Mouse (Mus musculus): ENCODE data around the gene Flt1. TPM values are rescaled to one million over a fixed set of nuclear protein-coding genes. Genes with fewer than 3 reads are reported as not detected.
A peak's percentile ranks its signal among the peaks of the same experiment; 100 is the strongest.

Flt1 gene
- total RNA-seq, 2 experiments from 2014 or later: 32.7 to 42.2 TPM

DNA sequence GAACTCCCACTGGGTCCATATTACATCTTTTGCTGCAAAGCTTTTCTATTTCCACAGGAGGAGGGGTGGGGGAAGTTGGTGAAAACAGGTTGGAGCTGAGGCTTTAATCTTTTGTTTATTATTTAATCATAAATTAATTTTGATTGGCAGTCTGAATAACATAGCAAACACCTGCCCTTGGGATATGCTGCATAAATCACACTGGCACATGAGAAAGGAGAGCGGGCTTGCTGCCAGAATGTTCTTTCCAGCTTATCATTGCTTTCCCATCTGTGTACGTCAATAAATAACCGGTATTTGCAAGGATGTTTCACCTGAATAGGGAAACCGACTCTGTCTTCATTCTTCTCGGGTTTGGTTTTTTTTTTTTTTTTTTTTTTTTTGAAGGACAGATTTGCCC lies 45.1 kb downstream of the Flt1 start:
- no peak overlapping the region for H3K4me3 ChIP-seq
- no peak for TF ChIP-seq CTCF (IDR thresholded peaks at IDR 0.05)
- H3K27ac ChIP-seq: no peak overlapping the region
- intact Hi-C loops (cut with DNase I): no loop called here
- no peak for DNase-seq

GRCm38 (mm10) chr5:147679316-147679715 lies 46.5 kb downstream of the Flt1 start:
- no peak for TF ChIP-seq CTCF (IDR thresholded peaks at IDR 0.05)
- Histone ChIP-seq H3K4me3 (no peak overlapping the region), H3K27ac (peak overlapping the region; percentile 35; the same call in 1 of the 2 replicates)
- no peak for DNase-seq
- intact Hi-C loops (cut with DNase I): no loop called here

DNA sequence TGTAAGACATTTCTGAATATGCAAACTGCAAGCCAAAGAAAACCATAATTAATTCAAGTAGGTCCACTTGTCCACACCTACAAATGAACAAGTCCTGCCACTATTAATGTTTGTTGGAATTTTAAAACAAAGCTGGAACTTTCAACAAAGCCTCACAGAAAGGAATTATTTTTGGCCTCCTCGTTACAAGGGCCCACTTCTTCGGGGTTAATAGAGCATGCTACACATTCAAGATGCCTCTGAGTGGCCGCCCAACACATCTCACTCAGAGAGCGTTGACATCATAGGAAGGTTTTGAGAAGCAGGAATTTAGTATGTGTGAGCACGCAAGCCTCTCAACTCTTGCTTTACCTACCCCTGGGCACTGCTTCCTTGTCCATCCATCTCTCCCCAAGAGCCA lies 50.0 kb downstream of the Flt1 start:
- Histone ChIP-seq H3K27ac (no peak overlapping the region), H3K4me3 (no peak overlapping the region)
- intact Hi-C loops (cut with DNase I): no loop called here
- no peak for DNase-seq
- TF ChIP-seq CTCF (IDR thresholded peaks at IDR 0.05): no peak

GRCm38 (mm10) chr5:147671765-147672424 lies 53.9 kb downstream of the Flt1 start:
- no peak for DNase-seq
- H3K4me3 ChIP-seq: peak overlapping the region; percentile 7; the same call in 1 of the 2 replicates
- intact Hi-C loops (cut with DNase I): no loop called here
- no peak for TF ChIP-seq CTCF (IDR thresholded peaks at IDR 0.05)
- H3K27ac ChIP-seq: peak overlapping the region; percentile 63

GRCm38 (mm10) chr5:147668637-147669344 lies 57.0 kb downstream of the Flt1 start:
- peak; percentile 29; the same call in 1 of the 2 replicates for TF ChIP-seq CTCF (IDR thresholded peaks at IDR 0.05)
- Histone ChIP-seq H3K27ac (no peak overlapping the region), H3K4me3 (no peak overlapping the region)
- DNase-seq: no peak
- intact Hi-C loops (cut with DNase I): no loop called here

DNA sequence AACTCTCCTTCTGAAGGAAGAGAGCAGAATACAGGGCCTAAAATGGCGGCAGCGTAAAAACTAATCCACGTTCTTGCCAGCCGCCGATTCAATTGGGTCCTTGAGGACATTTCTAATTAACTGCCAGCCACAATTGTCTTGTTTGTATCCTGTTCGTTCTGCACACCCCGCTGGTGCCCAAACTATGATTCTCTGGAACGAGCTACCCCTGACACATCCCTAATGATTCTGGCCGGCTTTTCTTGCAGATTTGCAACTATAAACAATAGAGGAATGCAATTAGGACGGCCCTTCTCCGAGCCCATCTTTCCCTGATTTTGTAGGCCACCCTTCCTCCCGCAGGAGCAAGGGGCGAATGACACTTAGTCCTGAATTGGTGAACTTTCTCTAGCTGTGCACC lies 59.9 kb downstream of the Flt1 start:
- no peak for TF ChIP-seq CTCF (IDR thresholded peaks at IDR 0.05)
- H3K4me3 ChIP-seq: no peak overlapping the region
- DNase-seq: no peak
- intact Hi-C loops (cut with DNase I): no loop called here
- no peak overlapping the region for H3K27ac ChIP-seq

DNA sequence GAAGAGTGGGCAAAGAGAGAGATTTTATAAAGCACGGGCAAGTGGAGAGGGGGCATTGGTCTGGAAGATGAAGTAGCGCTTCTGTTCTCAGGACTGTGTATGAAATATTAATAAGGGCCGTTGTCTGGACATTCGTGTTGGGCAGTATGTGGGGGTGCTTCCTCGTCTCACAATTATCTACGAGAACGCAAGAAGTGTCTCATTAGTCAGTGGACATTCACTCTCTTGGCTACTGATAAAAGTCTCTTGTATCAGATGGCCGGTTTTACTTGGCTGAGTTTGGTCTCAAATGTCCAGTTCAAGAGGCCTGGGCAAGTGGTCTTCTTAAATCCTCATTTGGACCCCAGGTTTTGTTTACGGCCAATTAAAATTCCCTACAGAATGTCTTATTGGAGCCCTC lies 60.4 kb downstream of the Flt1 start:
- Histone ChIP-seq H3K4me3 (no peak overlapping the region), H3K27ac (no peak overlapping the region)
- no peak for TF ChIP-seq CTCF (IDR thresholded peaks at IDR 0.05)
- DNase-seq: no peak
- intact Hi-C loops (cut with DNase I): no loop called here

DNA sequence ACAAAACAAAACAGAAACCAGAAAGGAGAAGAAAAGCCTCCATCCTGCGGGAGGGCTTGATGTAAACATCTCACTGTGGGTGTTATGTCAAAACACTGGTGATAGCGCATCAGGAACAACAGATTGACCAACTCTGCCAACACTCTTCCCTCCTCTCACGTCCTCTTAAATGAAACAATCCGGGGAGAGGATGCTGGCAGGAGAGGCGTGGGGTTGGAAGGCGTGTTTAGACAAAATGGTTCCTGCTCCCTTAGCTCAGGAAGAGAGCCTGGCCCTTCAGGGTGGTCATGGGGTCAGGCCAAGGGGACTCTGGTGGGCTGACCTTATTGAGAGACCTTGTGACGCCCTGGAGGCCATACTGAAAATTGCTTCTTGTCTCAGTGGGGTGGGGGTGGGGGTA lies 65.9 kb downstream of the Flt1 start:
- intact Hi-C loops (cut with DNase I): no loop called here
- no peak for DNase-seq
- no peak overlapping the region for H3K4me3 ChIP-seq
- no peak for TF ChIP-seq CTCF (IDR thresholded peaks at IDR 0.05)
- H3K27ac ChIP-seq: peak overlapping the region; percentile 54; the same call in 1 of the 2 replicates

DNA sequence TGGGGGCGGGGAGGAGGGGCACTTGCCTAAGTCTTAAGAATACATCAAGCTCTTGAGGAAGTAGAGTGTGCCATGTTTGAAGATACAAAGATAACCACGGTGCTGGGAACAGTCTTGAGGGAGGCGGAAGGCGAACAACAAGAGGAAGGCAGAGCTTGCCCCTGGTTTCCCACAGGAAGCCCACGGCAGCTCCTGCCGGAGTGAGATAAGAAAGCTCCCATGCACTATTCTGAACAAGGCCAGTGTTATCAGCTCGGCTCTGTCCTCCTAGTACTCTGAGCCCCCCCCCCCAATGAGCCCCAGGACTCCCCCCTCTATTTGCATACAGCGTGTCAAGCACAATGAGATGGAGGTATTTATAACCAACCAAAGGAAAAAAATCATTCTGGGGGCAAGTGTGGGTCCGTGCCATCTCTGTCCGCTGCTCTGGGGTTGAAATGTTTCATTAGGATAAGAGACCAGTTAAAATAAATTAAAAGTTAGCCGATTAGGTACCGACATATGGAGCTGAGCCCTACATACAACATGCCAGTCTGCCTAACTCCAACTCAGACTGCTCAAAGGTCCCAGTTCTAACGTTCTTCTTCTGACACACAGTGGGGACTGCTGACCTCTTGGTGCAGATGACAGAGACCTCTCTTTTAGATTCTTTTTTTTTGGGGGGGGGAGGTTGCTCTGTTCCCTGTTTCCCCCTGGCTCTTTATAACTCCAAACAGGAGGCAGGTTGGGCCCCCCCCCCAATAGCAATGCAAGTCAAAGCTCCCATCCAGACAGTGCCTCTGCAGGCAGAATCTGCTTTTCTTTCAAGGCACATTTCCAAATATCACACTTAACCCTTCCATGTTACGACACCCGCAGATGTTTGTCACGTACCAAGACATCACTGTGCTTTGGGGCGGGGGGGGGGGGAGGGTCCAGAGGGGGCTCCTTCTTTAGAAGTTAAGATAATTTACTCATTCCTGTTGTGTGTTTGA lies 67.6 kb downstream of the Flt1 start:
- peak; percentile 33 for DNase-seq
- intact Hi-C loops (cut with DNase I): no loop called here
- no peak for TF ChIP-seq CTCF (IDR thresholded peaks at IDR 0.05)
- peak overlapping the region; percentile 73 for H3K27ac ChIP-seq
- no peak overlapping the region for H3K4me3 ChIP-seq

DNA sequence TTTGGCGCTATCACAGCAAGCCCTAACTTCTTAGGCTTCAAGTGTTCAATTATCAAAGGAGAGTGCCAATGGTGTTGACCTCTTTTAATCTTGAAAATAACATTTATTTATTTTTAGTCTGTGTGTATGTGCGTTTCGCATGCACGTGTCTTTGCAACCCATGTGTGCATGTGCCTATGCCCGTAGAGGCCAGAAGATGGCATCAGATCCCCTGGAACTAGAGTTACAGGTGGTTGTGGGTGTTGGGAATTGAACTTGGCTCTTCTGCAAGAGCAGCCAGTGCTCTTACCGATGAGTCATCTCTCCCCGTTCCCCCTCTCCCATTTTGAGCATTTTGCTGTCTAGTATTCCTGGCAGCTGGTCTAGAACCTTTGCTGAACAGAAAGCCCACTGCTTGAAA lies 70.0 kb downstream of the Flt1 start:
- intact Hi-C loops (cut with DNase I): no loop called here
- peak overlapping the region; percentile 40; the same call in 1 of the 2 replicates for H3K27ac ChIP-seq
- H3K4me3 ChIP-seq: no peak overlapping the region
- no peak for DNase-seq
- peak; percentile 10; the same call in 1 of the 2 replicates for TF ChIP-seq CTCF (IDR thresholded peaks at IDR 0.05)

- intact Hi-C loops (cut with DNase I): no loop called here
- no peak overlapping the region for H3K4me3 ChIP-seq
- H3K27ac ChIP-seq: peak overlapping the region; percentile 63
- no peak for TF ChIP-seq CTCF (IDR thresholded peaks at IDR 0.05)
- DNase-seq: no peak
Measured at GRCm38 (mm10) chr5:147651233-147651632, 74.6 kb downstream of the Flt1 start.

DNA sequence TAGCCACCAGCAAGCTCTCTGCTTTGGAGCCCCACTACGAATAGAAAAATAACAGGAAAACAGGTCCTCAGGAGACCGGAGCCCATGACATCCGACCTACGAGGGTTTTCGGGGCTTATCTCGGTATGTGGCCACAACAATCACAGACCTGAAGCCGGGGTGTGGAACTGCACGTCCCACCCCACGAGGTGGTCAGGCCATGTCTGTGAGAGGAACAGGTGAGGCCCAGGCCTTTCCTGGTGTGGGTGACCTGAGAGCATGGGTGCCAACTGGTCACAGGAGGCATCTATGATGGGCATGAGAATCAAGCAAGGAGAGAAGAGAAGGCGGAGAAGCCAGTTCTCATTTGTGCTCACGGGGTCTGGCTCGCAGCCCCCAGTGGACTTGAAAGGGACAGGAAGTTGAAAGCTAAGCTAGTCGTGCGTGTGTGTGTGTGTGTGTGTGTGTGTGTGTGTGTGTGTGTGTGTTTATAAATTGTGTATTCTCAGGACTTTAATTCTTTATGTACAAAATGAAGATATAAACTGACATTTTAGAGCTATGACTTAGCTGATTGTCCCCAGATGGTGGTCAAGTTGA lies 79.4 kb downstream of the Flt1 start:
- DNase-seq: no peak
- Histone ChIP-seq H3K27ac (peak overlapping the region; percentile 84), H3K4me3 (peak overlapping the region; percentile 45)
- TF ChIP-seq CTCF (IDR thresholded peaks at IDR 0.05): no peak
- intact Hi-C loops (cut with DNase I): no loop called here

Data from gastrocnemius, adult 2 months (tissue).